Mouse (Mus musculus): ENCODE results near the gene Espl1. TPM values are rescaled to one million over a fixed set of nuclear protein-coding genes. Genes with fewer than 3 reads are reported as not detected.

Espl1 gene
- total and polyA plus RNA-seq, 2 experiments: 0.09 to 0.11 TPM

DNA sequence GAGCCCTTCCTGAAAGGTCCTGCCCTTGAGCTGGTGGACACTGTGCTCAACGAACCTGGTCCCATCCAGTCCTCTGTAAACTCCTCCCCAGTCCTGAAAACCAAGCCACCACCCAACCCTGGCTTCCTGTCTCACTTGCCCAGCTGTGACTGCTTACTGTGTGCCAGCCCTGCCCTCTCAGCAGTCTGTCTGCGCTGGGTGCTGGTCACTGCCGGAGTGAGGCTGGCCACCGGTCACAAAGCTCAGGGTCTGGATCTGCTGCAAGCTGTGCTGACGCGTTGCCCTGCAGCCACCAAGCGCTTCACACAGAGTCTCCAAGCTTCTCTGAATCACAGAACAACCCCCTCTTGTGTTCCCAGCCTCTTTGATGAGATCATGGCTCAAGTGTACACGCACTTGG lies 19.2 kb downstream of the Espl1 start:
- no peaks in the 10 kb centered on the region for H3K79me2 ChIP-seq (ENCODE audit: control insufficient read depth, insufficient read depth, low read length)
- no peak for TF ChIP-seq POLR2A (IDR thresholded peaks at IDR 0.05; ENCODE audit: extremely low read depth, insufficient read depth, low read length)
- no peak for TF ChIP-seq CTCF (IDR thresholded peaks at IDR 0.05; ENCODE audit: low read depth, low read length)
- no peak for DNase-seq (ENCODE audit: extremely low read depth, low read depth, low spot score)
- H3K4me3 ChIP-seq (ENCODE audit: insufficient read depth, low read depth, low read length): no peak overlapping the region
- H3K36me3 ChIP-seq (ENCODE audit: control insufficient read depth, insufficient read depth, low read length): no peaks in the 10 kb centered on the region
- no peaks in the 10 kb centered on the region for H3K27me3 ChIP-seq (ENCODE audit: control insufficient read depth, insufficient read depth, low read length)
- 94% methylated on average over 8 of the region's 8 CpGs for WGBS
- H3K4me1 ChIP-seq (ENCODE audit: control insufficient read depth, insufficient read depth, low read length): no peaks in the 10 kb centered on the region; the same call in 1 of the 2 replicates
- no peak overlapping the region for H3K9ac ChIP-seq (ENCODE audit: low read depth, low read length)
- no peak overlapping the region for H3K27ac ChIP-seq (replicated peaks; ENCODE audit: insufficient read depth, low read depth, low read length)

GRCm38 (mm10) chr15:102316263-102316662 lies 20.2 kb downstream of the Espl1 start:
- no peaks in the 10 kb centered on the region for H3K36me3 ChIP-seq (ENCODE audit: control insufficient read depth, insufficient read depth, low read length)
- TF ChIP-seq POLR2A (IDR thresholded peaks at IDR 0.05; ENCODE audit: extremely low read depth, insufficient read depth, low read length) (no peak), CTCF (IDR thresholded peaks at IDR 0.05; ENCODE audit: low read depth, low read length) (peak; percentile 80)
- no peaks in the 10 kb centered on the region for H3K4me1 ChIP-seq (ENCODE audit: control insufficient read depth, insufficient read depth, low read length)
- H3K27me3 ChIP-seq (ENCODE audit: control insufficient read depth, insufficient read depth, low read length): no peaks in the 10 kb centered on the region
- no peaks in the 10 kb centered on the region for H3K79me2 ChIP-seq (ENCODE audit: control insufficient read depth, insufficient read depth, low read length)
- no peak overlapping the region for H3K27ac ChIP-seq (replicated peaks; ENCODE audit: insufficient read depth, low read depth, low read length)
- DNase-seq (ENCODE audit: extremely low read depth, low read depth, low spot score): peak; percentile 48
- H3K4me3 ChIP-seq (ENCODE audit: insufficient read depth, low read depth, low read length): no peak overlapping the region
- WGBS: 85% methylated on average over 6 of the region's 6 CpGs
- H3K9ac ChIP-seq (ENCODE audit: low read depth, low read length): no peak overlapping the region

DNA sequence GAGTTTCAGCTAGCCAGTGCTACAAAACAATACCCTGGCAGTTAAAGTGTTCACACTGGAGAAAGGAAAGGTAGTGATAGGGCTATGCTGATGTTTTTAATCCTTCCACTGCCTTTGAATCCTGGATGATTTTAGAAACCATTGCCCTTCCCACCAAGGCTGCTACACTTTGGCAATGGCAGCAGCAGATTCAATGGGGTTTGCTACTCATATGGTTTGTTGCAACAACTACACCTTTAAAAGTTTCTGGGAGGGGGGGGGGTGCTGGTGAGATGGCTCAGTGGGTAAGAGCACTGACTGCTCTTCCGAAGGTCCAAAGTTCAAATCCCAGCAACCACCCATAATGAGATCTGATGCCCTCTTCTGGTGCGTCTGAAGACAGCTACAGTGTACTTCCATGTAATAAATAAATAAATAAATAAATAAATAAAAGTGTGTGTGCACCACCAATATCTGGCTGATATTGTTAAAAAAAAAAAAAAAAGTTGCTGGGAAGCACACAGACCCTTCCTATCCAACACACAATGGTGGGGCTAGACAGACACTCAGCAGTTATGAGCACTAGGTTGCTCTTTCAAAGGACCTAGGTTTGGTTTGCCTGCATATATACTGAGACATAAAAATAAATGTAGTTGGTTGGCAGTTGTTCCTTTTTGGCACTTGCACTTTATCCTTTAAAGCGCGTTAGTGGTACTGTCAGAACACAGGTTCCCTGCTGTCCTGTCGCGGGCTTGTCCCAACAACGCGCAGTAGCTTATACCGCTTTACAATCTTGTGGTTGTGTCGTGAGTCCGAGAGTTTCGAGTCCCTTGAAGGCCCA lies 28.8 kb downstream of the Espl1 start:
- H3K4me3 ChIP-seq (ENCODE audit: insufficient read depth, low read depth, low read length): no peak overlapping the region
- H3K9ac ChIP-seq (ENCODE audit: low read depth, low read length): no peak overlapping the region
- H3K79me2 ChIP-seq (ENCODE audit: control insufficient read depth, insufficient read depth, low read length): no peaks in the 10 kb centered on the region; the same call in 1 of the 2 replicates
- no peak for DNase-seq (ENCODE audit: extremely low read depth, low read depth, low spot score)
- no peaks in the 10 kb centered on the region for H3K36me3 ChIP-seq (ENCODE audit: control insufficient read depth, insufficient read depth, low read length)
- WGBS: 72% methylated on average over 12 of the region's 12 CpGs
- H3K4me1 ChIP-seq (ENCODE audit: control insufficient read depth, insufficient read depth, low read length): peaks cover 2% of the 10 kb centered on the region; the same call in 1 of the 2 replicates
- H3K27ac ChIP-seq (replicated peaks; ENCODE audit: insufficient read depth, low read depth, low read length): no peak overlapping the region
- no peaks in the 10 kb centered on the region for H3K27me3 ChIP-seq (ENCODE audit: control insufficient read depth, insufficient read depth, low read length)
- TF ChIP-seq CTCF (IDR thresholded peaks at IDR 0.05; ENCODE audit: low read depth, low read length) (no peak), POLR2A (IDR thresholded peaks at IDR 0.05; ENCODE audit: extremely low read depth, insufficient read depth, low read length) (no peak)

GRCm38 (mm10) chr15:102326022-102326576 lies 30.0 kb downstream of the Espl1 start, which contains the start of gene Pfdn5:
Gene Pfdn5, plus strand, starts transcription at chr15:102326116.
- peaks cover 2% of the 10 kb centered on the region; the same call in 1 of the 2 replicates for H3K4me1 ChIP-seq (ENCODE audit: control insufficient read depth, insufficient read depth, low read length)
- DNase-seq (ENCODE audit: extremely low read depth, low read depth, low spot score): peak; percentile 77
- H3K79me2 ChIP-seq (ENCODE audit: control insufficient read depth, insufficient read depth, low read length): no peaks in the 10 kb centered on the region; the same call in 1 of the 2 replicates
- TF ChIP-seq POLR2A (IDR thresholded peaks at IDR 0.05; ENCODE audit: extremely low read depth, insufficient read depth, low read length) (0 out of 2 replicates have a peak, but pooled peaks have one; percentile 21), CTCF (IDR thresholded peaks at IDR 0.05; ENCODE audit: low read depth, low read length) (peak; percentile 54)
- peak within 1 kb of the TSS; percentile 81 for H3K9ac ChIP-seq (ENCODE audit: low read depth, low read length)
- under 1% methylated on average over 40 of the region's 40 CpGs for WGBS
- H3K36me3 ChIP-seq (ENCODE audit: control insufficient read depth, insufficient read depth, low read length): no peaks in the 10 kb centered on the region
- H3K27ac ChIP-seq (replicated peaks; ENCODE audit: insufficient read depth, low read depth, low read length): peak within 1 kb of the TSS; percentile 70
- peak within 1 kb of the TSS; percentile 87 for H3K4me3 ChIP-seq (ENCODE audit: insufficient read depth, low read depth, low read length)
- no peaks in the 10 kb centered on the region for H3K27me3 ChIP-seq (ENCODE audit: control insufficient read depth, insufficient read depth, low read length)

DNA sequence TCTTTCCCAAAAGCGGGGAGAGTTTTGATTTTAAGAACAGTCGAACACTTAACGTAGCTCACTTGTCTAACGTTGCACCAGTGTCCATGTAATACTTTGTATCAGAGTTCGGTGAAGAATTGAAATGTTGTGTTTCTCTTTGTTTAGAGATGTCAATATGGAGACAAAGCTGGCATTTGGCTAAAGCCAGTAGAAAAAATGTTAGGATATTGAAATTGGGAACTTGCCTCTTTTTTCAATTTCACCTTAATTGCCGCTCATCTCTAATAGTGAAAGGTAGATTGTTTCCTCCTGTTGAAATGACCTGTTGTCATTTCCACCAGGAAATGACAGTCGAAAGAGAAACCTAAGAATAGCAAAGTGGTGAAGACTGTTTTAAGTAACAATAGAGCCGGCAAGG lies 30.8 kb downstream of the Espl1 start:
- H3K9ac ChIP-seq (ENCODE audit: low read depth, low read length): no peak overlapping the region; the same call in 1 of the 2 replicates
- no peak for TF ChIP-seq CTCF (IDR thresholded peaks at IDR 0.05; ENCODE audit: low read depth, low read length)
- TF ChIP-seq POLR2A (IDR thresholded peaks at IDR 0.05; ENCODE audit: extremely low read depth, insufficient read depth, low read length): no peak
- H3K4me1 ChIP-seq (ENCODE audit: control insufficient read depth, insufficient read depth, low read length): peaks cover 3% of the 10 kb centered on the region; the same call in 1 of the 2 replicates
- H3K27ac ChIP-seq (replicated peaks; ENCODE audit: insufficient read depth, low read depth, low read length): no peak overlapping the region
- H3K4me3 ChIP-seq (ENCODE audit: insufficient read depth, low read depth, low read length): peak overlapping the region; percentile 87; the same call in 1 of the 2 replicates
- H3K27me3 ChIP-seq (ENCODE audit: control insufficient read depth, insufficient read depth, low read length): no peaks in the 10 kb centered on the region
- no peaks in the 10 kb centered on the region; the same call in 1 of the 2 replicates for H3K79me2 ChIP-seq (ENCODE audit: control insufficient read depth, insufficient read depth, low read length)
- WGBS: 39% methylated on average over 8 of the region's 8 CpGs
- DNase-seq (ENCODE audit: extremely low read depth, low read depth, low spot score): no peak
- no peaks in the 10 kb centered on the region for H3K36me3 ChIP-seq (ENCODE audit: control insufficient read depth, insufficient read depth, low read length)

Data from liver, adult 2 months (tissue).